Mouse (Mus musculus) ES-CJ7 (cell line): ENCODE data around the gene Tgfbr3.

Experiments used
- DNase-seq: peaks from one replicate; pipeline ENCODE4 v3.0.0; 2011; ENCODE audit warnings: low read depth, low spot score

The Tgfbr3 gene

GRCm38 (mm10) chr5:107210040-107210439, 79.4 kb downstream of the Tgfbr3 start:
- DNase-seq = no peak

- DNase-seq = no peak
Measured at GRCm38 (mm10) chr5:107207911-107208310, 81.5 kb downstream of the Tgfbr3 start.

GRCm38 (mm10) chr5:107204306-107204705, 85.1 kb downstream of the Tgfbr3 start:
- no peak for DNase-seq

GRCm38 (mm10) chr5:107202801-107203559, 86.4 kb downstream of the Tgfbr3 start:
- DNase-seq = no peak

GRCm38 (mm10) chr5:107201509-107202182, 87.8 kb downstream of the Tgfbr3 start:
- no peak for DNase-seq

- DNase-seq = no peak
Measured at GRCm38 (mm10) chr5:107200853-107201341, 88.5 kb downstream of the Tgfbr3 start.

GRCm38 (mm10) chr5:107200221-107200635, 89.2 kb downstream of the Tgfbr3 start:
- DNase-seq = no peak

- no peak for DNase-seq
Measured at GRCm38 (mm10) chr5:107195751-107196395, 93.6 kb downstream of the Tgfbr3 start.

- DNase-seq = no peak
Measured at GRCm38 (mm10) chr5:107193160-107193559, 96.3 kb downstream of the Tgfbr3 start.

- no peak for DNase-seq
Measured at GRCm38 (mm10) chr5:107192372-107192771, 97.1 kb downstream of the Tgfbr3 start.

GRCm38 (mm10) chr5:107188551-107188950, 100.9 kb downstream of the Tgfbr3 start:
- DNase-seq = no peak

GRCm38 (mm10) chr5:107186206-107186605, 103.2 kb downstream of the Tgfbr3 start:
- no peak for DNase-seq

GRCm38 (mm10) chr5:107184158-107184883, 105.1 kb downstream of the Tgfbr3 start:
- no peak for DNase-seq

GRCm38 (mm10) chr5:107183537-107183936, 105.9 kb downstream of the Tgfbr3 start:
- no peak for DNase-seq

GRCm38 (mm10) chr5:107182721-107183120, 106.7 kb downstream of the Tgfbr3 start:
- no peak for DNase-seq

- no peak for DNase-seq
Measured at GRCm38 (mm10) chr5:107181820-107182219, 107.6 kb downstream of the Tgfbr3 start.

GRCm38 (mm10) chr5:107179194-107179593, 110.2 kb downstream of the Tgfbr3 start:
- DNase-seq = no peak

- no peak for DNase-seq
Measured at GRCm38 (mm10) chr5:107177791-107178190, 111.6 kb downstream of the Tgfbr3 start.

- DNase-seq = no peak
Measured at GRCm38 (mm10) chr5:107177248-107177647, 112.2 kb downstream of the Tgfbr3 start.

GRCm38 (mm10) chr5:107176796-107177195, 112.6 kb downstream of the Tgfbr3 start:
- no peak for DNase-seq

GRCm38 (mm10) chr5:107176196-107176595, 113.2 kb downstream of the Tgfbr3 start:
- DNase-seq = no peak

- no peak for DNase-seq
Measured at GRCm38 (mm10) chr5:107174188-107174587, 115.2 kb downstream of the Tgfbr3 start.
